Mouse (Mus musculus) heart, embryonic 11.5 days (tissue): ENCODE results near the gene Kdm6b. TPM values are rescaled to one million over a fixed set of nuclear protein-coding genes. Genes with fewer than 3 reads are reported as not detected.
A peak's percentile ranks its signal among the peaks of the same experiment; 100 is the strongest.

ENCODE experiments used
- ATAC-seq: fragments of 200-750 bp; cut with Nextera tagmentation; replicated peaks from 2 replicates; pipeline ENCODE4 v1.8.0; 2017; ENCODE audit warnings: moderate library complexity; ENCODE audit not compliant: insufficient number of reproducible peaks, low FRiP score, low TSS enrichment
- H3K27ac ChIP-seq: fragments of 300-500 bp; sonication (generic); 2 replicates; pipeline ENCODE4 v1.5.1; 2014; ENCODE audit warnings: mild to moderate bottlenecking, low read depth, low read length
- H3K27me3 ChIP-seq: fragments of 300-500 bp; sonication (generic); 2 replicates; pipeline ENCODE4 v1.6.1; 2014; ENCODE audit warnings: mild to moderate bottlenecking, low read length, mixed read lengths; ENCODE audit not compliant: control insufficient read depth, insufficient read depth
- H3K36me3 ChIP-seq: fragments of 300-500 bp; sonication (generic); 2 replicates; pipeline ENCODE4 v1.6.1; 2014; ENCODE audit warnings: mild to moderate bottlenecking, low read length, moderate library complexity, mixed read lengths; ENCODE audit not compliant: control insufficient read depth, insufficient read depth
- H3K4me1 ChIP-seq: fragments of 300-500 bp; sonication (generic); 2 replicates; pipeline ENCODE4 v1.6.1; 2014; ENCODE audit warnings: low read length; ENCODE audit not compliant: control insufficient read depth, insufficient read depth
- H3K4me2 ChIP-seq: fragments of 300-500 bp; sonication (generic); 2 replicates; pipeline ENCODE4 v1.6.1; 2014; ENCODE audit warnings: mild to moderate bottlenecking, moderate library complexity
- H3K4me3 ChIP-seq: fragments of 300-500 bp; sonication (generic); 2 replicates; pipeline ENCODE4 v1.5.1; 2014; ENCODE audit warnings: low read depth, low read length
- H3K9ac ChIP-seq: fragments of 300-500 bp; sonication (generic); 2 replicates; pipeline ENCODE4 v1.6.1; 2014; ENCODE audit warnings: mild to moderate bottlenecking, low read depth, low read length, moderate library complexity
- H3K9me3 ChIP-seq: fragments of 300-500 bp; sonication (generic); replicated peaks from 2 replicates; pipeline ENCODE4 v1.6.1; 2016; ENCODE audit warnings: low read length; ENCODE audit not compliant: control insufficient read depth
- WGBS: fragments of 180-500 bp; shearing (Covaris S2); extraction: QIAGEN DNeasy Blood & Tissue Kit; methylation state at CpG from one replicate; pipeline ENCODE4 v1.1.7; 2014; ENCODE audit not compliant: insufficient replicate concordance; 5-methylcytosine and 5-hydroxymethylcytosine counted together
- polyA plus RNA-seq: library from polyadenylated mRNA; unstranded; fragments of >200 nt; fragmentation: Nextera tagmentation; extraction: Ambion mirVana; gene quantifications from 2 replicates; pipeline ENCODE4 v1.2.1, GENCODE M21; 2014

The Kdm6b gene
- polyA plus RNA-seq, 1 experiment from 2014 or later, result 25.1 TPM

GRCm38 (mm10) chr11:69421131-69421977 is 7.9 kb upstream of the Kdm6b start:
- Histone ChIP-seq H3K36me3 (no peaks in the 10 kb centered on the region), H3K27me3 (peaks cover 25% of the 10 kb centered on the region), H3K9ac (peak overlapping the region; percentile 30; the same call in 1 of the 2 replicates), H3K27ac (no peak overlapping the region), H3K9me3 (no peaks in the 10 kb centered on the region), H3K4me2 (peak overlapping the region; percentile 99), H3K4me3 (peak overlapping the region; percentile 83; the same call in 1 of the 2 replicates), H3K4me1 (peaks cover 37% of the 10 kb centered on the region)
- ATAC-seq, result no peak
- 13% methylated on average over 25 of the region's 25 CpGs for WGBS

- Histone ChIP-seq H3K27me3 (peaks cover 25% of the 10 kb centered on the region), H3K9ac (peak overlapping the region; percentile 7; the same call in 1 of the 2 replicates), H3K9me3 (no peaks in the 10 kb centered on the region), H3K36me3 (no peaks in the 10 kb centered on the region), H3K4me3 (peak overlapping the region; percentile 83), H3K4me1 (peaks cover 37% of the 10 kb centered on the region), H3K4me2 (peak overlapping the region; percentile 99), H3K27ac (no peak overlapping the region)
- no peak for ATAC-seq
- 6% methylated on average over 10 of the region's 10 CpGs for WGBS
These were observed 7.1 kb upstream of the Kdm6b start for GRCm38 (mm10) chr11:69420554-69421000.

- H3K4me1 ChIP-seq, result peaks cover 37% of the 10 kb centered on the region
- H3K9ac ChIP-seq, result peak overlapping the region; percentile 70; the same call in 1 of the 2 replicates
- H3K4me2 ChIP-seq, result peak overlapping the region; percentile 99
- WGBS, result under 1% methylated on average over 31 of the region's 31 CpGs
- H3K9me3 ChIP-seq, result no peaks in the 10 kb centered on the region
- peaks cover 25% of the 10 kb centered on the region for H3K27me3 ChIP-seq
- peak overlapping the region; percentile 89 for H3K27ac ChIP-seq
- no peaks in the 10 kb centered on the region for H3K36me3 ChIP-seq
- peak overlapping the region; percentile 83 for H3K4me3 ChIP-seq
- ATAC-seq, result 0 out of 2 replicates have a peak, but pooled peaks have one; percentile 15
These were observed 6.5 kb upstream of the Kdm6b start for GRCm38 (mm10) chr11:69419813-69420553.

- Histone ChIP-seq H3K27me3 (peaks cover 25% of the 10 kb centered on the region), H3K27ac (peak overlapping the region; percentile 89), H3K36me3 (no peaks in the 10 kb centered on the region), H3K4me1 (peaks cover 42% of the 10 kb centered on the region), H3K9ac (peak overlapping the region; percentile 70; the same call in 1 of the 2 replicates), H3K4me3 (peak overlapping the region; percentile 83), H3K4me2 (peak overlapping the region; percentile 99), H3K9me3 (no peaks in the 10 kb centered on the region)
- 0% methylated on average over 19 of the region's 19 CpGs for WGBS
- no peak for ATAC-seq
These were observed 6.0 kb upstream of the Kdm6b start for GRCm38 (mm10) chr11:69419443-69419812.

- Histone ChIP-seq H3K4me1 (peaks cover 49% of the 10 kb centered on the region), H3K4me3 (peak overlapping the region; percentile 83), H3K27me3 (peaks cover 25% of the 10 kb centered on the region), H3K27ac (peak overlapping the region; percentile 97), H3K36me3 (no peaks in the 10 kb centered on the region), H3K9ac (peak overlapping the region; percentile 70), H3K9me3 (no peaks in the 10 kb centered on the region), H3K4me2 (peak overlapping the region; percentile 99)
- peak; percentile 83 for ATAC-seq
- under 1% methylated on average over 44 of the region's 45 CpGs for WGBS
These were observed 5.3 kb upstream of the Kdm6b start for GRCm38 (mm10) chr11:69418481-69419442.

GRCm38 (mm10) chr11:69417449-69418384 is 4.2 kb upstream of the Kdm6b start:
- no peaks in the 10 kb centered on the region for H3K9me3 ChIP-seq
- peak; percentile 48 for ATAC-seq
- under 1% methylated on average over 39 of the region's 39 CpGs for WGBS
- H3K27ac ChIP-seq, result peak overlapping the region; percentile 97
- H3K27me3 ChIP-seq, result peaks cover 20% of the 10 kb centered on the region
- H3K4me2 ChIP-seq, result peak overlapping the region; percentile 99
- H3K4me3 ChIP-seq, result peak overlapping the region; percentile 83
- peak overlapping the region; percentile 70 for H3K9ac ChIP-seq
- peaks cover 2% of the 10 kb centered on the region; the same call in 1 of the 2 replicates for H3K36me3 ChIP-seq
- peaks cover 59% of the 10 kb centered on the region for H3K4me1 ChIP-seq

- Histone ChIP-seq H3K9ac (peak overlapping the region; percentile 66), H3K4me2 (peak overlapping the region; percentile 99), H3K9me3 (no peaks in the 10 kb centered on the region), H3K4me3 (peak overlapping the region; percentile 83), H3K27me3 (peaks cover 13% of the 10 kb centered on the region), H3K36me3 (peaks cover 2% of the 10 kb centered on the region; the same call in 1 of the 2 replicates), H3K4me1 (peaks cover 66% of the 10 kb centered on the region), H3K27ac (peak overlapping the region; percentile 97)
- ATAC-seq, result no peak
- WGBS, result 8% methylated on average over 8 of the region's 8 CpGs
These were observed 3.5 kb upstream of the Kdm6b start for GRCm38 (mm10) chr11:69416921-69417448.
